ENCODE assay signal across 8 mouse cellular contexts in genomic region chr16:4560145-4560952, GRCm38 (mm10). TPM values are rescaled to one million over a fixed set of nuclear protein-coding genes. Genes with fewer than 3 reads are reported as not detected.
DNase-seq lines count a peak whose midpoint lies in the region; ATAC-seq and TF ChIP-seq lines count a peak whose summit lies in the region.

No protein-coding gene starts in this region.

- 1% methylated on average over 43 of the region's 43 CpGs for WGBS in forebrain, embryonic 13.5 days
- WGBS in large intestine, adult 2 months: 1% methylated on average over 43 of the region's 43 CpGs
- under 1% methylated on average over 43 of the region's 43 CpGs for WGBS in lung, embryonic 14.5 days
- WGBS in neural tube, embryonic 15.5 days: 2% methylated on average over 43 of the region's 43 CpGs
- WGBS in thymus, adult 2 months: 2% methylated on average over 43 of the region's 43 CpGs

- peaks cover 16% of the 10 kb centered on the region for H3K27me3 ChIP-seq in G1E (ENCODE audit: insufficient read depth, low read length)
- 0 out of 2 replicates have a peak, but pooled peaks cover 2% of the 10 kb centered on the region for H3K27me3 ChIP-seq in forebrain, embryonic 13.5 days
- no peaks in the 10 kb centered on the region for H3K27me3 ChIP-seq in lung, embryonic 14.5 days (ENCODE audit: insufficient read depth, low read length)
- no peaks in the 10 kb centered on the region for H3K27me3 ChIP-seq in neural tube, embryonic 15.5 days (replicated peaks)
- H3K27me3 ChIP-seq in thymus, adult 2 months (ENCODE audit: control insufficient read depth, insufficient read depth, low read length): no peaks in the 10 kb centered on the region

- peak; percentile 55 for DNase-seq in G1E (ENCODE audit: low spot score)
- DNase-seq in cerebellum, adult 11 months: peak; percentile 62
- peak; percentile 70 for DNase-seq in heart, postnatal 25 days (ENCODE audit: low spot score)
- DNase-seq in large intestine, adult 2 months (ENCODE audit: low read depth, low spot score): peak; percentile 38
- peak; percentile 83 for DNase-seq in lung, embryonic 14.5 days
- DNase-seq in thymus, adult 2 months: peak; percentile 67

- TF ChIP-seq POLR2A in thymus, adult 2 months (IDR thresholded peaks at IDR 0.05; ENCODE audit: control insufficient read depth, extremely low read depth, insufficient read depth, low read length, poor library complexity): no peak

- intact Hi-C loops in heart, postnatal 25 days (cut with DNase I): loop anchor here (2.0 kb wide), 1 partner anchor 26 kb away; no protein-coding TSS in a partner anchor

- H3K4me3 ChIP-seq in G1E (ENCODE audit: low read depth, low read length): peak overlapping the region; percentile 86
- H3K4me3 ChIP-seq in forebrain, embryonic 13.5 days: peak overlapping the region; percentile 73
- H3K4me3 ChIP-seq in lung, embryonic 14.5 days (ENCODE audit: low read depth, low read length): peak overlapping the region; percentile 77
- H3K4me3 ChIP-seq in neural tube, embryonic 15.5 days (replicated peaks): peak overlapping the region; percentile 73
- H3K4me3 ChIP-seq in thymus, adult 2 months (ENCODE audit: control insufficient read depth, insufficient read depth, low read length): peak overlapping the region; percentile 78

- no peak for ATAC-seq in G1E (ENCODE audit: extremely low read depth, insufficient number of reproducible peaks, low FRiP score, poor library complexity, severe bottlenecking)
- ATAC-seq in forebrain, embryonic 13.5 days: peak; percentile 13
- peak; percentile 48 for ATAC-seq in lung, embryonic 14.5 days (ENCODE audit: insufficient read depth)
- peak; percentile 19 for ATAC-seq in neural tube, embryonic 15.5 days (ENCODE audit: low FRiP score)

- H3K4me1 ChIP-seq in G1E (ENCODE audit: insufficient read depth, low read depth, low read length): peaks cover 40% of the 10 kb centered on the region
- peaks cover 21% of the 10 kb centered on the region for H3K4me1 ChIP-seq in forebrain, embryonic 13.5 days
- H3K4me1 ChIP-seq in lung, embryonic 14.5 days (ENCODE audit: insufficient read depth): peaks cover 7% of the 10 kb centered on the region
- peaks cover 24% of the 10 kb centered on the region for H3K4me1 ChIP-seq in neural tube, embryonic 15.5 days
- H3K4me1 ChIP-seq in thymus, adult 2 months (replicated peaks; ENCODE audit: control insufficient read depth, insufficient read depth, low read length): peaks cover 18% of the 10 kb centered on the region

- peak overlapping the region; percentile 75 for H3K9ac ChIP-seq in forebrain, embryonic 13.5 days
- peak overlapping the region; percentile 84 for H3K9ac ChIP-seq in lung, embryonic 14.5 days
- peak overlapping the region; percentile 72 for H3K9ac ChIP-seq in neural tube, embryonic 15.5 days (replicated peaks)

- TF ChIP-seq CTCF in G1E (IDR thresholded peaks at IDR 0.05; ENCODE audit: low read depth, low read length): peak; percentile 41; the same call in 1 of the 2 replicates
- TF ChIP-seq CTCF in lung, embryonic 14.5 days (IDR thresholded peaks at IDR 0.05; ENCODE audit: low read depth): peak; percentile 83
- TF ChIP-seq CTCF in thymus, adult 2 months (IDR thresholded peaks at IDR 0.05; ENCODE audit: borderline replicate concordance, control insufficient read depth, extremely low read depth, insufficient read depth, low read length, poor library complexity): peak; percentile 85

- peaks cover 21% of the 10 kb centered on the region for H3K36me3 ChIP-seq in G1E (replicated peaks)
- no peaks in the 10 kb centered on the region for H3K36me3 ChIP-seq in forebrain, embryonic 13.5 days (ENCODE audit: poor library complexity, severe bottlenecking)
- peaks cover 7% of the 10 kb centered on the region; the same call in 1 of the 2 replicates for H3K36me3 ChIP-seq in lung, embryonic 14.5 days (ENCODE audit: insufficient read depth)
- H3K36me3 ChIP-seq in neural tube, embryonic 15.5 days: no peaks in the 10 kb centered on the region
- H3K36me3 ChIP-seq in thymus, adult 2 months (ENCODE audit: control insufficient read depth, insufficient read depth, low read length): no peaks in the 10 kb centered on the region

- H3K27ac ChIP-seq in forebrain, embryonic 13.5 days: peak overlapping the region; percentile 92
- H3K27ac ChIP-seq in lung, embryonic 14.5 days (ENCODE audit: low read depth): peak overlapping the region; percentile 89
- peak overlapping the region; percentile 96 for H3K27ac ChIP-seq in neural tube, embryonic 15.5 days (replicated peaks)
- H3K27ac ChIP-seq in thymus, adult 2 months (ENCODE audit: control insufficient read depth, insufficient read depth, low read length): peak overlapping the region; percentile 75

- no peaks in the 10 kb centered on the region; the same call in 1 of the 2 replicates for H3K9me3 ChIP-seq in G1E (replicated peaks)
- H3K9me3 ChIP-seq in forebrain, embryonic 13.5 days (replicated peaks): no peaks in the 10 kb centered on the region
- H3K9me3 ChIP-seq in lung, embryonic 14.5 days (ENCODE audit: low read depth, low read length): no peaks in the 10 kb centered on the region
- H3K9me3 ChIP-seq in neural tube, embryonic 15.5 days (replicated peaks): no peaks in the 10 kb centered on the region

- peak overlapping the region; percentile 89 for H3K4me2 ChIP-seq in forebrain, embryonic 13.5 days
- H3K4me2 ChIP-seq in lung, embryonic 14.5 days: peak overlapping the region; percentile 97
- H3K4me2 ChIP-seq in neural tube, embryonic 15.5 days: peak overlapping the region; percentile 95

RNA-seq across cellular contexts. Expression of gene Tfap4, which starts 0.7 kb away (rescaled TPM):
- total RNA-seq in G1E (2014; fragmentation: Nextera tagmentation) (46.3 and 69.0 TPM in 2 replicates), G1E (2017) (23.2 and 26.0 TPM in 2 replicates)
- 81.1 and 87.0 TPM in 2 replicates for polyA plus RNA-seq in G1E (2012)
- polyA plus RNA-seq in forebrain, embryonic 13.5 days (2015; fragmentation: Nextera tagmentation; extraction: Ambion mirVana): 15.7 and 17.3 TPM in 2 replicates
- total RNA-seq in heart, postnatal 25 days (2021): 1 to 10 TPM; 3.5 to 4.2 TPM
- polyA plus RNA-seq in large intestine, adult 2 months (2012; rRNA removed): 11.1 and 13.2 TPM in 2 replicates
- polyA plus RNA-seq in lung, embryonic 14.5 days (2014; fragmentation: Nextera tagmentation; extraction: Ambion mirVana): 23.0 and 24.1 TPM in 2 replicates
- polyA plus RNA-seq in neural tube, embryonic 15.5 days (2015; fragmentation: Nextera tagmentation; extraction: Ambion mirVana): 8.6 and 12.3 TPM in 2 replicates
- polyA plus RNA-seq in thymus, adult 2 months (2012; rRNA removed): 12.0 and 13.5 TPM in 2 replicates

RNA-seq across cellular contexts. Expression of gene Srl, which starts 18.7 kb away (rescaled TPM):
- total RNA-seq in G1E (2014; fragmentation: Nextera tagmentation): 5.9 and 8.6 TPM in 2 replicates
- total RNA-seq in G1E (2017): 5.3 and 8.5 TPM in 2 replicates
- 2.3 and 3.5 TPM in 2 replicates for polyA plus RNA-seq in G1E (2012)
- 25.2 and 30.2 TPM in 2 replicates for polyA plus RNA-seq in forebrain, embryonic 13.5 days (2015; fragmentation: Nextera tagmentation; extraction: Ambion mirVana)
- total RNA-seq in heart, postnatal 25 days (2021): 1,000 to 10,000 TPM; 1,004 to 1,109 TPM
- polyA plus RNA-seq in large intestine, adult 2 months (2012; rRNA removed): 2.9 and 3.3 TPM in 2 replicates
- 18.4 and 20.7 TPM in 2 replicates for polyA plus RNA-seq in lung, embryonic 14.5 days (2014; fragmentation: Nextera tagmentation; extraction: Ambion mirVana)
- polyA plus RNA-seq in neural tube, embryonic 15.5 days (2015; fragmentation: Nextera tagmentation; extraction: Ambion mirVana): 22.4 and 26.3 TPM in 2 replicates
- 5.3 and 12.1 TPM in 2 replicates for polyA plus RNA-seq in thymus, adult 2 months (2012; rRNA removed)

RNA-seq across cellular contexts. Expression of gene Glis2, which starts 34.2 kb away (rescaled TPM):
- total RNA-seq in G1E (2014; fragmentation: Nextera tagmentation) (2.6 and 2.8 TPM in 2 replicates), G1E (2017) (1.0 and 1.2 TPM in 2 replicates)
- 2.6 and 3.0 TPM in 2 replicates for polyA plus RNA-seq in G1E (2012)
- polyA plus RNA-seq in forebrain, embryonic 13.5 days (2015; fragmentation: Nextera tagmentation; extraction: Ambion mirVana): 16.7 and 19.4 TPM in 2 replicates
- total RNA-seq in heart, postnatal 25 days (2021): 10 to 100 TPM; 16.6 to 20.3 TPM
- 8.1 TPM in 2 replicates for polyA plus RNA-seq in large intestine, adult 2 months (2012; rRNA removed)
- polyA plus RNA-seq in lung, embryonic 14.5 days (2014; fragmentation: Nextera tagmentation; extraction: Ambion mirVana): 24.4 and 29.2 TPM in 2 replicates
- polyA plus RNA-seq in neural tube, embryonic 15.5 days (2015; fragmentation: Nextera tagmentation; extraction: Ambion mirVana): 17.2 and 18.7 TPM in 2 replicates
- 11.8 and 14.3 TPM in 2 replicates for polyA plus RNA-seq in thymus, adult 2 months (2012; rRNA removed)
